Mouse (Mus musculus) urinary bladder, postnatal 10 days (tissue): Measurements from ENCODE around the gene Med1.
"Not testable (repeated sequence)": the region's sequence is repeated elsewhere in the genome, so short reads cannot be mapped to it uniquely, and the experiment has no call there.

Source experiments
- DNase-seq: peaks from one replicate; pipeline ENCODE4 v3.0.0; 2022; ENCODE audit warnings: low spot score

The Med1 gene

DNA sequence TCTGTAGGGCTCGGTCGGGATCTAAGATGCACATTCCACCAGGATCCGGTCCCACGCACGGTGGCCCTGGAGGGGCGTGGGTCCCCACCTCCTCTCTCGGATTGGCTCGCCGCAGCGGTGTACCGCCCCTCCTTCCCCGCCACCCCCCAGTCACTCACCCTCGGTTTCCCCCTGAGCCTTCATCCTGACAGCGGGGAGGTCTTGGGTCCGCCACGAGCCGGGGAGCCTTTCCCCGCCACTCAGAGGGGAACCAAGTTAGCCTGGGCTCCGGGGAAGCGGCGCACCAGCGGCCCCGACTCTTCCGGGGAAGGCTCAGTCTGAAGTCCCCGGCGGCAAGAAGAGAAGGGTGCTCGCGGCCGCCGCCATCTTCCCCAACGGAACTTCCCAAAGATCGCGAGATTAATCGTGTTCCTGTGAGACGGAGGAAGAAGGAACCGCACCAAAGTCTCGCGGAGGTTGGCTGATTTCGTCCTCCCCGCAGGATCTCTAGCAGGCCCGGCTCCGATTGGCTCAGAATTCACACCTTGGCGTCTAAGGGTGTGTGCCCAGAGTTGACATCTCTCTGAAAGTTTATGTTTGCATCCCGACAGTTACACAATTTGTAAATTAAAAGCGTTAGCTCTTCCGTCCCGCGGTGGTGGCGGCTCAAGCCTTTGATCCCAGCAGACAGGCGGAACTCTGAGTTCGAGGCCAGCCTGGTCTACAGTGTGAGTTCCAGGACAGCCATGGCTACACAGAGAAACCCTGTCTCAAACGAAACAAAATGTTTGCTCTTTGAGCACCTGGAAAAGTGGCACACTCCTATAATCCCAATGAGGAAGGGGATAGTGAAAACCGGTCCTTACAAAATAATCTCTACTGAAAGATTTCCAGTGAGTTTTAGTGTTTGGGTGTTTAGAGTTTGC, at the start of gene Med1:
Med1 (minus strand) TSS at position 393 of the 905 bp plus-strand sequence.
- peak; percentile 67 for DNase-seq

DNA sequence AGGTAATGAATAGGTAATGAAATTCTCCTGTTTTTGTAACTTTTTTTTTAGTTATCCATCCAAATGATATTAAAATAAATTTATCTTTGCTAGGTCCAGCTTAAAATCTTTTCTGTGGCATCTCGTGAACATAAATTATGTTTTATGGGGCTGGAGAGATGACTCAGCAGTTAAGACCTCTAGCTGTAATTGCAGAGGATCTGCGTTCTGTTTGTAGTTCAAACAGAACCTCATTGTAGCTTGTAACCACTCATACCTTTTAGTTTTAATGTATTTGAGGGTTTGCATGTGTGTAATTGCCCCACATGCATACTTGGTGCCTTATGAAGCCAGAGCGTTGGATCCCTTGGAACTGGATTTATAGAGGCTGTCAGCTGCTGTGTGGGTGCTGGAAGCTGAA, 45.9 kb upstream of the Med1 start:
- no peak for DNase-seq

DNA sequence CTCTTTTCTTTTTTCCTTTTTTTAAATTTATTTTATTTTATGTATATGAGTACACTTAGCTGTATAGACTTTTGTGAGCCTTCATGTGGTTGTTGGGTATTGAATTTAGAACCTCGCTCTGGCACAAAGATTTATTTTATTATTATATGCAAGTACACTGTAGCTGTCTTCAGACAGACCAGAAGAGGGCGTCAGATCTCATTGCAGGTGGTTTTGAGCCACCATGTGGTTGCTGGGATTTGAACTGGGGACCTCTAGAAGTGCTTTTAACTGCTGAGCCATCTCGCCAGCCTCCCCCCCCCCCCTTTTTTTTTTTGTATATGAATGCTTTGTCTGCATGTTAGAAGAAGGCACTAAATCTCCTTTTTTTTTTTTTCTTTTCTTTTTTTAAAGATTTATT, 45.3 kb upstream of the Med1 start:
- no peak for DNase-seq

DNA sequence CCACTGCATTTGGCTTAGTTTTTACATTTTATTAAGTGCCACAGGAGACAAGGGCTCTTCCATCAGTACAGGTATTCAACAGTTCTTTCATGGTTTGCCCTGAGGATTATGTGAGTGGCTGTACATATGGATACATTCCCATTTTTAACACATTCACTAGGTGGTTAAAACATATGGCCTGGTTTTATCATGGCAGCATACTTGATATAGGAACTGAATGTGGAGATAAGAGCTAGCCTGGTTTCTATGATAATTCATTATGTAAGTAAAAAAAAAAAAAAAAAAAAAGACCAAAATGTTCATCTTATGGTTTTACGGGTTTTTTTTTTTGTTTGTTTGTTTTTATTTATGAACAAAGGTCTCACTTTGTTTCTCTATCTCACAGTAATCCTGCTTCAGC, 33.3 kb upstream of the Med1 start:
- DNase-seq, result no peak

DNA sequence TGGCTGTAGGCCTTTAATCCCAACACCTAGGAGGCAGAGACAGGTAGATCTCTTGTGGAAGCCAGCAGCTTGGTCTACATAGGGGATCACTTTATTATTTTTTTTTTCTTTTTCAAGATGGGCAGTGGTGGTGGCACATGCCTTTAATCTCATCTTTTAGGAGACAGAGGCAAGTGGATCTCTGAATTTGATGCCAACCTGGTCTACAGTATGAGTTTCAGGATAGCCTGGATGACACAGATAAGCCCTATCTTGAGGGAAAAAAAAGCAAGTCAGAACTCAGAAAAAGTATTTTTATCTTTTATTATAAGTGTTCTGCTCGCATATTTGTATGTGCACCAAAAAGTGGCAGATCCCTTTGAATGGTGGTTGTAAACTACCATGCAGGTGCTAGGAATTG, 20.2 kb upstream of the Med1 start:
- no peak for DNase-seq

DNA sequence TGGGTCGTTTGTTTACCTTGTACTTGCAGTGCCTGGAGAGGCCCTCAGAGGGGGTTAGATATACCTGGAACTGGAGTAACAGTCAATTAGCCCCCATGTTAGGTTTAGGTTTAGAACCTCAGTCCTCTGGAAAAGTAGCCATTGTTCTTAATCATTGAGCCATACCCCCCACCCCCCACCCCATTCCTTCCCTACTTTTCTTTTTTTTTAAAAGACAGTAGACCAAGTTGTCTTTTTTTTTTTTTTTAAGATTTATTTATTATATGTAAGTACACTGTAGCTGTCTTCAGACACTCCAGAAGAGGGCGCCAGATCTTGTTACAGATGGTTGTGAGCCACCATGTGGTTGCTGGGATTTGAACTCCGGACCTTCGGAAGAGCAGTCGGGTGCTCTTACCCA, 16.6 kb upstream of the Med1 start:
- DNase-seq, result not testable (repeated sequence)

DNA sequence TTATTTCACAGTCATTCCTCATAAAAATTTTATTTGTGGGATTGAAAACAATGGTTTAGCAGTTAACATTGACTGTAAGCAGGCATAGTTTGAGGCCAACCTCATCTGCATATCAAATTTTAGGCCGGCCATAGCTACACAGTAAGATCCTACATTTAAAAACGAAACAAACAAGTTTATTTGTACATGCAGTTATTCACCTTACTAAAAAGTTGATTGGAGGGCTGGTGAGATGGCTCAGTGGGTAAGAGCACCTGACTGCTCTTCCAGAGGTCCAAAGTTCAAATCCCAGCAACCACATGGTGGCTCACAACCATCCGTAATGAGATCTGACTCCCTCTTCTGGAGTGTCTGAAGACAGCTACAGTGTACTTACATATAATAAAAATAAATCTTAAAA, 13.2 kb upstream of the Med1 start:
- DNase-seq, result not testable (repeated sequence)

DNA sequence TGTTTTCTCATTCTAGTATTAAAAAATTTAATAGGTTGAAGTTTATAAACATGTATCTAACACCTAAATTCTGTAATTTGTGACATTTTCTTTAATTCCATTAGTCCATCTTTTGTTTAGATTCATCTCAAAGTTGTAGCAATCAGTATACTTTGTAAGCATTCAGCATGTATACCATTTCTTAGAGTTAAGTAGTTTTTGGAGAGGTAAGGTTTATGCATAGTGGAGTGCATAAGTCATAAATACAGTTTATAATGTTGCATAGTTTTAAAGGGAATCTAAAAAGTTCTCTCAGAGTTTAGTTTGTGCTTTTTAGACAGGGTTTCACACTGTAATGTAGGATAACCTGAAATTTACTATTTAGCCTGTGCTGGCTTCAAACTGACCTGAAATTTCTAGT, 12.4 kb upstream of the Med1 start:
- no peak for DNase-seq

DNA sequence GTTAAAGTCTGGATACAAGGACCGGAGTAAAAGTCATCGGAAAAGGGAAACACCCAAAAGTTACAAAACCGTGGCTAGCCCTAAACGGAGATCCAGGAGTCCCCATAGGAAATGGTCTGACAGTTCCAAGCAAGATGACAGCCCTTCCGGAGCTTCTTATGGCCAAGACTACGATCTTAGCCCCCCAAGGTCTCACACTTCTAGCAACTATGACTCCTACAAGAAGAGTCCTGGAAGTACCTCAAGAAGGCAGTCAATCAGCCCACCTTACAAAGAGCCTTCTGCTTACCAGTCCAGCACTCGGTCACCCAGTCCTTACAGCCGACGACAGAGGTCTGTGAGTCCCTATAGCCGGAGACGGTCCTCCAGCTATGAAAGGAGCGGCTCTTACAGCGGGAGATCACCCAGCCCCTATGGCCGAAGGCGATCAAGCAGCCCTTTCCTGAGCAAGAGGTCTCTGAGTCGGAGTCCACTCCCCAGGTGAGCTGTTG, 10.9 kb upstream of the Med1 start:
- no peak for DNase-seq

DNA sequence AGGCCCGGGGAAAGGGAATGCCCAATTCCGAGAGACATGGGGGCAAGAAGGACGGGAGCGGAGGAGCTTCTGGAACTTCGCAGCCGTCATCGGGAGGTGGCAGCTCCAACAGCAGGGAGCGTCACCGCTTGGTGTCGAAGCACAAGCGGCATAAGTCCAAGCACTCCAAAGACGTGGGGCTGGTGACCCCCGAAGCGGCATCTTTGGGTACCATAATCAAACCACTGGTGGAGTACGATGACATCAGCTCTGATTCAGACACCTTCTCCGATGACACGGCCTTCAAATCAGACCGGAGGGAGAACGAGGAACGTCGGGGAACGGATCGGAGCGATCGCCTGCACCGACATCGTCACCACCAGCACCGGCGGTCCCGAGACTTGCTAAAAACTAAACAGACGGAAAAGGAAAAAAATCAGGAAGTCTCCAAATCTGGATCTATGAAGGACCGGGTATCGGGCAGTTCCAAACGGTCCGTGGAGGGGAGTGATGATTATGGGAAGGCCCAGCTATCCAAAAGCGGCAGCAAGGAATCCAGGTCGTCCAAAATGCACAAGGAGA, 10.3 kb upstream of the Med1 start:
- DNase-seq, result peak; percentile 15

DNA sequence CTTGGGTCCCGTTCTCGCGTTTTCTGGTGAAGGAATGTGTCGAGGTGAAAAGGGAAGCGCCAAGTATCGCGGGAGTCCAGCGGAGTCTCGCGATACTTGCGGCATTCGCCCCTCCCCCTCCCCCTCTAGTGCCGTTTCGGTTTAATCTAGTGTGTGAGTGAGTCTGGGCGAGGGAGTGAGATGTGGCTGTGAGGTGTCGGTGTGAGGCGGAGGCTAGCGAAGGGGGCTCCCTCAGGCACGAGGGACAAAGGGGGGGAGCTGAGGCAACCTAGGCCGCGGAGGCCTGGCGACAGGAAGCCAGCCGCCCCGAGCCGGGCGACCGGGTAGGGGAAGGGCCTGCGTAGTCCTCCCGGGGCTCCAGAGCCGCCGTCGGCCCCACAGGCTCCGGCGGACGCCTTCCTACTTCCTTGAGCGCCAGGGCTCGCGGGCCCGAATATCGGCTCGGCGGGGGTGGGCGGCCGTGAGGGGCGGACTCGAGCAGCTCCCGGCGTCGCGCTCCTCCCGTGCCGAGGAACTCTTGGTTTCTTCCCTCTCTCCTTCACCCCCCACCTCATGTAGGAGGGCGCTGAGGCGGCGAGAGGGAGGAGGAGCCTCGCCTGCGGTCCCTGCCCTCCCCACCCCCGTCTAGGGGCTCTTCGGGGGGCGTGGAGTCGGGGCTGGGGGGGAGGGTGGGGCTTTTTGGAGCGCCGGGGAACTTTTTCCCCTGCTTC, 9.7 kb upstream of the Med1 start, which contains the start of gene Cdk12:
Cdk12 (plus strand) TSS at position 419 of the 710 bp plus-strand sequence.
- peak; percentile 78 for DNase-seq

DNA sequence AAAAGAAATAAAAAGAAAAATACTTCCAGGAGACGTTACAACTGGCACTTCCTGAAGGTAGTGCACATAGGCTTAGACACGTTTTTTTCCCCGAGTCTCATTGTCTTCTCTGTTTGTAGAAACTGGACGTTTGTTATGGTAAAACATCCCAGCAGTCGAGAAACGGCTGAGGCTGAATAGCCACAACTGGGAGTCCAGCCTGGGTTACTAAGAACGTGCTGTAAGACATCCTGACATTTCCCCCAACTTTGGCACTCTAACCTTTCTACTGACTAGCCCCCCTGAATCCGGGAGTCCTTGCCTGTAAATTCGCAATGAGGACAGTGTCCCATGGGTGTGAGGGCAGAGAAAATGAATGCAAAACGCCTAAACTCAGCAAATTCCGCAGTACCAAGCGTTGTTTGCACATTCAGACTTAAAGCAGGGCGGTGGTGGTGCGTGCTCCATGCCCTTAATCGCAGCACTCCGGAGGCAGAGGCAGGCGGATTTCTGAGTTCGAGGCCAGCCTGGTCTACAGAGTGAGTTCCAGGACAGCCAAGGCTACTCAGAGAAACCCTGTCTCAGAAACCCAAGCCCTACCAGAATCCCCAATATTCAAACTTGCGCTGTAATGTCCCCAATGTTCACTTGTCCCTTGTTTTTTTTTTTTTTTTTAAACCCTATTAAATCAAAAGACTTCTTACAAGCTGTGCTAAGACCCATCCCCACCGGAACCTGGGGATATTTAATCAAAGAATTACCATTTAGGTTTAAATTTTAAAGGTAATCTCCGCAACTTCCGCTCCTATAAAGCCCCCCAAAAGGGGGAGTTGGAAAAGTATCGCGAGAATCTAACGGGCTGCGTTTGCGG, 8.9 kb upstream of the Med1 start:
- no peak for DNase-seq

DNA sequence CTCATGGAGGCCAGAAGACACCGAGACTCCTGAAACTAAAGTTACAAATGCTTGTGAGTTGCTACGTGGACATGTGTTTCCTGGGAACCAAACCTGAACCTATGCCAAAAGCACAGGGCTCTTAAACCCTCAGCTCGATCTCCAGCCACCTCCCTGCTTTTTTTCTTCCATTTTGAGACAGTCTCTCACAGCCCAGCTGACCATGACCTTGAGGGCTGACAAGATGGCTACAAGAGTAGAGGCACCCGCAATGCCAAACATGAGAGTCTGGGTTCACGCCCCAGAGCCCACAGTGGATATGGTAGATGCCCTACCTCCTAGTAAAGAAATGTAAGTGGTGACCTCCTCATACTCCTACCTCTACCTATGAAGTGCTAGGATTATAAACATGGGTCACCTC, 2.3 kb downstream of the Med1 start:
- no peak for DNase-seq

DNA sequence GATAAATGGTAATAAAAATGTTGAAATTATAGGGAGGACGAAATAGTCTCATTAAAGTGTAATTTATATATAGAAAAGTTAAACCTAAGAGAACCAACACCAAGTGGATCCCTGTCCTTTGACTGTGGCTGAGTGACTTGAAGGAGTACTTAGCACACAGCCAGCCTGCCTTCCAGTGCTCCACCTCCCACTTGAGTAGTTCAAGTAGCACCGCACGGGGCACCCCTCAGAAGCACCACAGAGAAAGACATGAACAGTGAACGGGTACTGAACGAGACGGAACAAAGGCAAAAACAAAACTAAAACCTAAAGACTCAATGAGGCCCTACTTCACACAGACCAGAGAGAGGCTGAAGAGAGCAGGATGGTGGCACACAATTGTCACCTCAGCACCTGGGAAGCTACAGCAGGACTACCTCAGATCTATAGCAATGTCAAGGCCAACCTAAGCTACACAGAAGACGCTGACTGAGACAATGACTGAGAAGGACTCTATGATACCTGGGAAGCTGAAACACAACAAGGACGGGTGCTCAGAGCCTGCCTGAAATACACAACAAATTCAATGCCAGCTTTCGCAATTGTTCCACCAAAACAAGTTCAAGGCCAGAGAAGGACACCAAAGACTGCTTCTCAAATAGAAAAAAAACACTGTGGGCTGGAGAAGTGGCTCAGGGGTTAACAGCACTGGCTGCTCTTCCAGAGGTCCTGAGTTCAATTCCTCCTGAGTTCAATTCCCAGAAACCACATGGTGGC, 5.3 kb downstream of the Med1 start:
- no peak for DNase-seq

DNA sequence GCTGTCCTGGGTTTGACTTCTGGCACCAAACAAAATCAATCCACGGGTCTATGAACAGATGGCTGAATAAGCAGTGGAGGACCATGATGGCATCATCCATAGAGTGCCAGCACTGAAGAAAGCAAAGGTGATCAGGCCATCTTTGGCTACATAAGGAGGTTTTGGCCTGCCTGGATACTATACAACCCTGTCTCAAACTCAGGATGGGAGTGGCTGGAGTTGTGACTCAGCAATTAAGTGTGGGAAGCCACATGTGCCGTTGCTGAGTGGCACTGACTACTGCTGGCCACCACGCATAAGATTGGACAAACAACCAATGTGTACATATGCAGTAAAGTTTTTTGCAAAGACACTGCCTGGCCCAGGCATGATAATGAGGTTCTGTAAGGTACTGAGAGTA, 10.9 kb downstream of the Med1 start:
- not testable (repeated sequence) for DNase-seq

DNA sequence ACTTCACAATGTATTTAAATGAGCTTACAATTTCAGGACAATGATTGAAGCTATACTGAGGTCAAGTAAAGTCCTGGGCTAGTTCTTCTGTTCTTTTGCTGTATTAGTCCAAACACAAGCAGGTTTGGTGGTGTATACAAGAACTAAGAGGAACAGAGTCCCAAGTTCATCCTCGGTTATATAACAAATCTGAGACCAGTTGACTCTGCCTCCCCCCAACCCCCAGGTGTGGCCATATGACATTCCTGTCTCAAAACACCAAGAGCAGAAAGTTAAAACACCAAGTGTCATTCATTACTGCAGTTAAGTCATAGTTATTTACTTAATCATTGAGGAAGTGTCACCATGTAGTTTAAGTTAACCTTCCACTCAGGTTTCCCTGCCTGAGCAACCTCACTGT, 24.7 kb downstream of the Med1 start:
- no peak for DNase-seq

DNA sequence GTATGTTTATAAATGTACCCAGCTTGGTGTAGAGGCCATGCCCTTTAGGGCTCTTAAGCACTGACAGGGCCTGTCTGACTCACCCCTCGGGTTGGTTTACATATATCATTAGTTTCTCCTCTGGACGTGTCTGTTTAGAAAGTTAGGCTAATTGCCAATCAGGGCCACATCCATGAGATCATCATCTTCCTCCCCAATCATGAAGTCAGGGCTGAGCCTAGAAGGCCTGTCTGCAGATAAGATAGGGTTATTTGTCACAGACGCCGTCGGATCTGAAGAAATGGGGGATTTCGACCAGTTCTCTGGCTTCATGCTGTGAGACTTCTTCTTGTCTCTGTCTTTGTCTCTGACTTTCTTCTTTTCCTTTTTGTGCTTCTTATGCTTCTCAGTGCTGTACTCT, 38.0 kb downstream of the Med1 start:
- no peak for DNase-seq

DNA sequence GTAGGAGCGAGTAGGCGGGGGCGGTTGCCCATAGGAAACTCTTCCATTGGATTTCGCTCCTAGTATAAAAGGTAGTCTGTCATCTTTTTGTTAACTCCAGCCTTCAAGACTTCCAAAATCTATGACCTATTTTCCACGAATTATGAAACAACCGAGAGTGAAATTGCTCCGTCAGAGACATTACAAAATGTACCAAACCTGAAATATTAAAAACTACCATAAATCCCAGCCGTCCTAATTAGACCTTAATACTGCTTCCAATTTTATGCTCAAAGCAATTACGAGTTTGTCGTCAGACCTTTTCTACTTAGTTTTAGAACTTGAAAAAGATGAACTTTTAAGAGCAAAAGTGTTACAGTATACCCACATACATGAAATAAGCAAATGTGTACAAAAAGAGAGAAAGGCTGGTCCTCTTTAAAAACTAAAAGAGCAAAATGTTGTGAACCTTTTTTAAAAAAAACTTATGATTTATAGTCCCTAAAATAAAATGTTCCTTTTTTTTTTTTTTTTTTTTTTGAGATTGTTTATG, 42.4 kb downstream of the Med1 start:
- DNase-seq, result no peak

DNA sequence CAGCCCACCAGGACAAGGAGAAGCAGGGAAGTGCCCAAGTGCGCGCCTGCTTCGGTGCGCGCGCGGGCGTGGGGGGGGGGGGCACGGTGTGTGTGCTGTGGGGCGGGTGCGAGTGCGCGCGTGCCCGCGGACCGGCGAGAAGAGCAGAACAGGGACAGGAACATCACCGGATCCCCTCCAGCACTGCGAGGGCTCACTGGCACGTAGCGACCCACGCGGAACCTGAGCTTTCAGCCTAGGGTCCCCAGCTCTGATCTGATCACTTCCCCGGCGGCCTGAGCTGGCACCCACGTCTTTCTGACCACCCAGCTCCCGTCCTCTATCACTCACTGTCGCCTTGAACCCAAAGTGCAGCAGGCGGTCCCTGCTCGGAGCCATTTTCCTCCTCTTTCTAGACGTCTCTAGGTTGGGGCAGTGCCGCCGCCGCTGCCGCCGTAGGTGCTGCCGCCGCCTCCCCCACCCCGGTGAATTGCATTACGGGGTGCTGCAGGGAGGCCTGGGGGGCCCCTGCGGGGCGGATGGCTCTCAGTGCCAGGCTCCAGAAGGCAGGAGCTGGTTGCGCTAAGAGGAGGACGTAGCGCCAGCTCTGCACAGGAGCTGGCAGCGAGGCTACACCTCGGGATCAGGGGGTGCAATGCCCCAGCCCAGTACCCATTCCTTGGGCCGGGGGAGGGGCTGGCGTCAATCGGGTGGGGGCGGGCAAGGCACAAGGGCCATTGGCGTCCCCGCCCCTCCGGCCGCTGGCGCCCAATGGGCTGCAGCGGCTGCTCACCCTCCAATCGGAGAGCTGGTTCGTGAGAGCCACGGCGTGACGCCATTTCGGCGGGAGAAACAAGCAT, 43.1 kb downstream of the Med1 start, which contains the start of gene Fbxl20:
Fbxl20 (minus strand) TSS at position 618 of the 839 bp plus-strand sequence.
- DNase-seq, result peak; percentile 63

DNA sequence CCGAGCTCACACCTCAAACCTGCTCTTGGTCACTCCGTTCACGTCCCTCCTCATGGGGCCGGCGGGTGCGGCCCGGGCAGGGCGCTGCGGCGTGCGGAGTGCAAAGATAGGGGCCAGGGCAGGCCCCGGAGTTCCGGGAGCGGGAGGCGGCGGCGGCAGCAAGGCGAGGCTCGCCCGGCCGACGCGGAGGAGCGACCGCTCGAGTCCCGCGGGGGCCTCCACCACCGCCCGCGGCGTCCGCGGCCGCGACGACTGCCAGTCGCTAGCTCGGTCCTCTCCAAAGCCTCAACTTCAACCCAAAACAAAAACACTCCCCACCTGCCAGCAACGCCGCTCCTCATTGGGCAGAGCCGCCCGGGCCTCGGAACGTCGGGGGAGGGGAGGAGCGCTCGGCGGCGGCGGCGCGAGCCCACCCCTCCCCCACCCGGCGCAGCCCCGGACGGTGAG, 43.8 kb downstream of the Med1 start:
- peak; percentile 85 for DNase-seq
